Mouse (Mus musculus): ENCODE results near the gene Fam107b.

DNA sequence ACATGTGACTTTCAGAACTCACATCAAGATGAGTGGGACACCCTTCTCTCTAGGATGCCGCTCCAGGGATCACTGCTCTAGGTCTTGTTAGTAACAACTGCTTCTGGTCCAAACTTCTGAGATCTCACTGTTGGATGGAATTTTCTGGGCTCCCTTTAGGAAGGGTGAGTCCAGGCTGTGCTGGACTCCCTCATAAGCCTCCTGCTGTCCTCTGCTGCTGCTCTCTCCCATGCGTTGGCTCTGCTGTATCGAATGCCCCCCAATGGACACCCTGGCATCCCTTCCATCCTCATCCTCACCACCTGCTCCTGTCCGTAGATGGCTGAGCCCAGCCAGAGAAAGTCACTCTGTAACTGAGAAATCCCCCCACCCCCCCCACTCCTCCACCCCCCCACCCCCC is 170.4 kb downstream of the Fam107b start:
- no peak for TF ChIP-seq CTCF (IDR thresholded peaks at IDR 0.05; ENCODE audit: low read depth, low read length)
- no peak for TF ChIP-seq POLR2A (IDR thresholded peaks at IDR 0.05; ENCODE audit: borderline replicate concordance, low read depth, low read length)

Data from bone marrow macrophage, adult 2 months (primary cell).